Mouse (Mus musculus): Measurements from ENCODE around the gene Dnm3.

GRCm38 (mm10) chr1:161952599-161952998 is 525.2 kb downstream of the Dnm3 start:
- TF ChIP-seq POLR2A (IDR thresholded peaks at IDR 0.05; ENCODE audit: insufficient read length, low read depth), result no peak
- TF ChIP-seq MAX (IDR thresholded peaks at IDR 0.05; ENCODE audit: low read depth), result no peak
- TF ChIP-seq CEBPB (IDR thresholded peaks at IDR 0.05; ENCODE audit: insufficient read depth, poor library complexity, severe bottlenecking), result no peak
- no peak for TF ChIP-seq TCF12 (IDR thresholded peaks at IDR 0.05; ENCODE audit: insufficient read depth, poor library complexity, severe bottlenecking)
